18 mouse cellular contexts compared by ENCODE assay signal in genomic region chr19:46224882-46225281, GRCm38 (mm10).
DNase-seq lines count a peak whose midpoint lies in the region; ATAC-seq and TF ChIP-seq lines count a peak whose summit lies in the region.
"Had no signal": no experiment of that assay in that cellular context is flagged by ENCODE, and none has a peak within 500 bp of the region (broad histone marks: within the 10 kb centered on the region; RNA-seq: fewer than 3 reads in every experiment).

No protein-coding gene starts in this region.

- no peak overlapping the region for H3K9ac ChIP-seq in midbrain, embryonic 14.5 days (replicated peaks; ENCODE audit: low read length)
- no peak overlapping the region for H3K9ac ChIP-seq in midbrain, embryonic 16.5 days (ENCODE audit: low read depth, low read length)
- H3K9ac ChIP-seq: embryonic facial prominence, embryonic 12.5 days; hindbrain, embryonic 12.5 days; limb, embryonic 15.5 days; liver, postnatal 0 days had no signal

- TF ChIP-seq POLR2A in kidney, adult 2 months (IDR thresholded peaks at IDR 0.05; ENCODE audit: low read depth, low read length) = no peak

- no peak overlapping the region for H3K4me3 ChIP-seq in gastrocnemius, adult 2 months
- no peak overlapping the region for H3K4me3 ChIP-seq in kidney, adult 2 months (ENCODE audit: insufficient read depth, low read depth, low read length)
- H3K4me3 ChIP-seq in midbrain, embryonic 14.5 days (replicated peaks; ENCODE audit: low read depth, low read length) = no peak overlapping the region
- no peak overlapping the region for H3K4me3 ChIP-seq in midbrain, embryonic 16.5 days (ENCODE audit: low read depth, low read length)
- H3K4me3 ChIP-seq: embryonic facial prominence, embryonic 12.5 days; forebrain, embryonic 10.5 days; hindbrain, embryonic 12.5 days; left cerebral cortex, adult 2 months; limb, embryonic 15.5 days; midbrain, embryonic 10.5 days had no signal

- WGBS in kidney, adult 2 months = 61% methylated on average over 2 of the region's 2 CpGs
- 89% methylated on average over 2 of the region's 2 CpGs for WGBS in midbrain, embryonic 14.5 days
- WGBS in midbrain, embryonic 16.5 days = 94% methylated on average over 2 of the region's 2 CpGs

- ATAC-seq in midbrain, embryonic 14.5 days (ENCODE audit: low FRiP score, low TSS enrichment) = no peak
- no peak for ATAC-seq in midbrain, embryonic 16.5 days
- ATAC-seq: intestine, postnatal 0 days; liver, postnatal 0 days had no signal

- no peak for DNase-seq in gastrocnemius, adult 2 months
- no peak for DNase-seq in gastrocnemius, postnatal 10 days
- DNase-seq in kidney, adult 2 months = peak; percentile 15
- no peak for DNase-seq in kidney, adult 11 months
- DNase-seq in midbrain, embryonic 14.5 days = peak; percentile 18
- DNase-seq in layer of hippocampus, postnatal 25 days (ENCODE audit: extremely low spot score in 1 of 2, low spot score in 1 of 2) = no peak
- no peak for DNase-seq in right cerebral cortex, postnatal 14 days
- DNase-seq: cerebellum, adult 11-12 months; liver, postnatal 0 days; thymus, postnatal 4 days had no signal

- H3K27ac ChIP-seq in gastrocnemius, adult 2 months = peak overlapping the region; percentile 82
- H3K27ac ChIP-seq in kidney, adult 2 months (ENCODE audit: insufficient read depth, low read depth, low read length) = no peak overlapping the region
- H3K27ac ChIP-seq in midbrain, embryonic 14.5 days (replicated peaks; ENCODE audit: low read depth, low read length) = no peak overlapping the region
- H3K27ac ChIP-seq in midbrain, embryonic 16.5 days (ENCODE audit: low read length) = no peak overlapping the region
- H3K27ac ChIP-seq: embryonic facial prominence, embryonic 12.5 days; forebrain, embryonic 10.5 days; hindbrain, embryonic 12.5 days; left cerebral cortex, adult 2 months; limb, embryonic 15.5 days; midbrain, embryonic 10.5 days had no signal

- TF ChIP-seq CTCF in gastrocnemius, adult 2 months (IDR thresholded peaks at IDR 0.05) = no peak
- TF ChIP-seq CTCF in kidney, adult 2 months (conservative IDR thresholded peaks at IDR 0.05; ENCODE audit: insufficient read depth, insufficient read length, low read depth, low read length) = no peak

- H3K36me3 ChIP-seq in kidney, adult 2 months (ENCODE audit: control insufficient read depth, insufficient read depth, low read length) = no peaks in the 10 kb centered on the region
- no peaks in the 10 kb centered on the region for H3K36me3 ChIP-seq in midbrain, embryonic 14.5 days (ENCODE audit: control insufficient read depth, insufficient read depth, low read length)
- H3K36me3 ChIP-seq in midbrain, embryonic 16.5 days (ENCODE audit: control insufficient read depth, insufficient read depth, low read length) = no peaks in the 10 kb centered on the region
- H3K36me3 ChIP-seq: embryonic facial prominence, embryonic 12.5 days; hindbrain, embryonic 12.5 days had no signal

- no peaks in the 10 kb centered on the region for H3K4me1 ChIP-seq in kidney, adult 2 months (ENCODE audit: control insufficient read depth, insufficient read depth, low read length)
- H3K4me1 ChIP-seq in midbrain, embryonic 14.5 days (ENCODE audit: control insufficient read depth, insufficient read depth, low read length) = no peaks in the 10 kb centered on the region
- no peaks in the 10 kb centered on the region for H3K4me1 ChIP-seq in midbrain, embryonic 16.5 days (ENCODE audit: control insufficient read depth, insufficient read depth, low read length)
- H3K4me1 ChIP-seq: embryonic facial prominence, embryonic 12.5 days; hindbrain, embryonic 12.5 days had no signal

- intact Hi-C loops in gastrocnemius, adult 2 months (cut with DNase I) = loop anchor here (5.0 kb wide), 2 partner anchors 38 to 78 kb away; partner anchors contain the start of gene Pitx3

- H3K9me3 ChIP-seq in midbrain, embryonic 14.5 days (ENCODE audit: control insufficient read depth, low read length) = no peaks in the 10 kb centered on the region
- no peaks in the 10 kb centered on the region for H3K9me3 ChIP-seq in midbrain, embryonic 16.5 days (replicated peaks; ENCODE audit: control insufficient read depth, low read length, poor library complexity, severe bottlenecking)
- H3K9me3 ChIP-seq: embryonic facial prominence, embryonic 12.5 days; forebrain, embryonic 10.5 days; hindbrain, embryonic 12.5 days; limb, embryonic 15.5 days; midbrain, embryonic 10.5 days had no signal

- H3K4me2 ChIP-seq in midbrain, embryonic 14.5 days (ENCODE audit: low read length) = no peak overlapping the region
- H3K4me2 ChIP-seq in midbrain, embryonic 16.5 days (ENCODE audit: low read length) = no peak overlapping the region
- H3K4me2 ChIP-seq: embryonic facial prominence, embryonic 12.5 days; hindbrain, embryonic 12.5 days; limb, embryonic 15.5 days had no signal

- H3K27me3 ChIP-seq in kidney, adult 2 months (replicated peaks; ENCODE audit: control insufficient read depth, insufficient read depth, low read length) = no peaks in the 10 kb centered on the region
- no peaks in the 10 kb centered on the region for H3K27me3 ChIP-seq in midbrain, embryonic 14.5 days (ENCODE audit: control insufficient read depth, insufficient read depth, low read length)
- no peaks in the 10 kb centered on the region for H3K27me3 ChIP-seq in midbrain, embryonic 16.5 days (ENCODE audit: control insufficient read depth, insufficient read depth, low read depth, low read length)
- H3K27me3 ChIP-seq: embryonic facial prominence, embryonic 12.5 days; hindbrain, embryonic 12.5 days; limb, embryonic 15.5 days had no signal

Comparison
In these comparisons a context has a peak if more than half of its experiments do, and no peak if none do; other contexts are left out.
1. DNase-seq: peak in kidney, adult 2 months (single experiment) and midbrain, embryonic 14.5 days (single experiment); none in gastrocnemius, adult 2 months (single experiment), gastrocnemius, postnatal 10 days (single experiment), kidney, adult 11 months (single experiment), layer of hippocampus, postnatal 25 days (0 of 2) and right cerebral cortex, postnatal 14 days (single experiment).